Mouse (Mus musculus) hindbrain, embryonic 11.5 days (tissue): Measurements from ENCODE around the gene Gm28710. TPM values are rescaled to one million over a fixed set of nuclear protein-coding genes. Genes with fewer than 3 reads are reported as not detected.

Source experiments
- ATAC-seq: fragments of 200-750 bp; cut with Nextera tagmentation; 2 replicates; pipeline ENCODE4 v1.8.0; 2017; ENCODE audit warnings: mild to moderate bottlenecking, moderate TSS enrichment, moderate library complexity; ENCODE audit not compliant: low FRiP score
- DNase-seq: peaks from one replicate; pipeline ENCODE4 v3.0.0-alpha.2; 2015; ENCODE audit warnings: low spot score
- H3K27ac ChIP-seq: fragments of 300-500 bp; sonication (generic); 2 replicates; pipeline ENCODE4 v1.5.1; 2014; ENCODE audit warnings: mild to moderate bottlenecking, low read depth, low read length
- H3K27me3 ChIP-seq: fragments of 300-500 bp; sonication (generic); 2 replicates; pipeline ENCODE4 v1.6.1; 2014; ENCODE audit warnings: mild to moderate bottlenecking, low read length, moderate library complexity, mixed read lengths; ENCODE audit not compliant: control insufficient read depth, insufficient read depth
- H3K36me3 ChIP-seq: fragments of 300-500 bp; sonication (generic); 2 replicates; pipeline ENCODE4 v1.6.1; 2014; ENCODE audit warnings: mild to moderate bottlenecking, low read length, moderate library complexity, mixed read lengths; ENCODE audit not compliant: control insufficient read depth, insufficient read depth
- H3K4me1 ChIP-seq: fragments of 300-500 bp; sonication (generic); replicated peaks from 2 replicates; pipeline ENCODE4 v1.6.1; 2014; ENCODE audit warnings: low read length, mixed read lengths; ENCODE audit not compliant: control insufficient read depth, insufficient read depth
- H3K4me2 ChIP-seq: fragments of 300-500 bp; sonication (generic); replicated peaks from 2 replicates; pipeline ENCODE4 v1.6.1; 2014; ENCODE audit warnings: mild to moderate bottlenecking, low read depth, low read length
- H3K4me3 ChIP-seq: fragments of 300-500 bp; sonication (generic); 2 replicates; pipeline ENCODE4 v1.5.1; 2014; ENCODE audit warnings: low read depth, low read length
- H3K9ac ChIP-seq: fragments of 300-500 bp; sonication (generic); 2 replicates; pipeline ENCODE4 v1.6.1; 2014; ENCODE audit warnings: low read depth, low read length
- H3K9me3 ChIP-seq: fragments of 300-500 bp; sonication (generic); 2 replicates; pipeline ENCODE4 v1.6.1; 2016; ENCODE audit warnings: low read length; ENCODE audit not compliant: control insufficient read depth
- WGBS: fragments of 180-500 bp; shearing (Covaris S2); extraction: QIAGEN DNeasy Blood & Tissue Kit; methylation state at CpG from one replicate; pipeline ENCODE4 v1.1.7; 2014; 5-methylcytosine and 5-hydroxymethylcytosine counted together
- polyA plus RNA-seq: library from polyadenylated mRNA; unstranded; fragments of >200 nt; fragmentation: Nextera tagmentation; extraction: Ambion mirVana; gene quantifications from 2 replicates; pipeline ENCODE4 v1.2.1, GENCODE M21; 2014

Gm28710 gene
- polyA plus RNA-seq, 1 experiment from 2014 or later = not detected

- Histone ChIP-seq H3K36me3 (no peaks in the 10 kb centered on the region), H3K4me2 (no peak overlapping the region), H3K9me3 (no peaks in the 10 kb centered on the region), H3K4me3 (no peak overlapping the region), H3K9ac (no peak overlapping the region), H3K4me1 (no peaks in the 10 kb centered on the region), H3K27ac (no peak overlapping the region), H3K27me3 (no peaks in the 10 kb centered on the region)
- no peak for ATAC-seq
- 94% methylated on average over 8 of the region's 8 CpGs for WGBS
- no peak for DNase-seq
Measured at GRCm38 (mm10) chr5:16919791-16920190, 128.2 kb downstream of the Gm28710 start.

- Histone ChIP-seq H3K9ac (no peak overlapping the region), H3K9me3 (no peaks in the 10 kb centered on the region), H3K4me2 (no peak overlapping the region), H3K4me3 (no peak overlapping the region), H3K27ac (no peak overlapping the region), H3K4me1 (no peaks in the 10 kb centered on the region), H3K27me3 (no peaks in the 10 kb centered on the region), H3K36me3 (no peaks in the 10 kb centered on the region)
- no peak for DNase-seq
- WGBS = 68% methylated on average over 1 of the region's 1 CpGs
- ATAC-seq = no peak
Measured at GRCm38 (mm10) chr5:16922473-16922872, 130.9 kb downstream of the Gm28710 start.

Other genes starting within 250 kb of the Gm28710 start
- gene Hgf, start 238.3 kb upstream of the Gm28710 start, polyA plus RNA-seq = 1.0 and 1.4 TPM in 2 replicates